Mouse (Mus musculus): ENCODE results near the gene Ip6k3. TPM values are rescaled to one million over a fixed set of nuclear protein-coding genes. Genes with fewer than 3 reads are reported as not detected.

Ip6k3 gene
- total and polyA plus RNA-seq, 2 experiments from 2014 or later: not detected

- no peaks in the 10 kb centered on the region for H3K27me3 ChIP-seq (ENCODE audit: insufficient read depth, low read length)
- WGBS: 88% methylated on average over 17 of the region's 17 CpGs
- H3K36me3 ChIP-seq (ENCODE audit: insufficient read depth, low read length): no peaks in the 10 kb centered on the region
- H3K4me2 ChIP-seq (ENCODE audit: low read depth, low read length, poor library complexity, severe bottlenecking): no peak overlapping the region
- no peak for TF ChIP-seq CTCF (IDR thresholded peaks at IDR 0.05)
- DNase-seq (ENCODE audit: low spot score) (no peak), ATAC-seq (ENCODE audit: low FRiP score) (no peak)
- no peak overlapping the region for H3K9ac ChIP-seq (replicated peaks; ENCODE audit: low read length, poor library complexity, severe bottlenecking)
- no peaks in the 10 kb centered on the region for H3K9me3 ChIP-seq (ENCODE audit: low read length)
- no peaks in the 10 kb centered on the region; the same call in 1 of the 2 replicates for H3K4me1 ChIP-seq (ENCODE audit: insufficient read depth, low read length)
- H3K27ac ChIP-seq (ENCODE audit: low read depth, low read length): no peak overlapping the region
- H3K4me3 ChIP-seq (ENCODE audit: low read depth, low read length): no peak overlapping the region
These were observed 11.0 kb upstream of the Ip6k3 start for GRCm38 (mm10) chr17:27178427-27179177.

- ATAC-seq (ENCODE audit: low FRiP score): no peak
- no peak for TF ChIP-seq CTCF (IDR thresholded peaks at IDR 0.05)
- no peak for DNase-seq (ENCODE audit: low spot score)
- Histone ChIP-seq H3K36me3 (ENCODE audit: insufficient read depth, low read length) (no peaks in the 10 kb centered on the region), H3K4me3 (ENCODE audit: low read depth, low read length) (no peak overlapping the region), H3K4me1 (ENCODE audit: insufficient read depth, low read length) (no peaks in the 10 kb centered on the region; the same call in 1 of the 2 replicates), H3K27me3 (ENCODE audit: insufficient read depth, low read length) (no peaks in the 10 kb centered on the region), H3K27ac (ENCODE audit: low read depth, low read length) (no peak overlapping the region), H3K4me2 (ENCODE audit: low read depth, low read length, poor library complexity, severe bottlenecking) (no peak overlapping the region), H3K9me3 (ENCODE audit: low read length) (no peaks in the 10 kb centered on the region), H3K9ac (replicated peaks; ENCODE audit: low read length, poor library complexity, severe bottlenecking) (no peak overlapping the region)
- WGBS: 94% methylated on average over 9 of the region's 9 CpGs
These were observed 10.4 kb upstream of the Ip6k3 start for GRCm38 (mm10) chr17:27178019-27178418.

- no peaks in the 10 kb centered on the region for H3K9me3 ChIP-seq (ENCODE audit: low read length)
- no peak for ATAC-seq (ENCODE audit: low FRiP score)
- WGBS: 87% methylated on average over 4 of the region's 4 CpGs
These were observed 9.2 kb upstream of the Ip6k3 start for GRCm38 (mm10) chr17:27176754-27177153.

GRCm38 (mm10) chr17:27176287-27176686 is 8.7 kb upstream of the Ip6k3 start:
- WGBS: 80% methylated on average over 3 of the region's 3 CpGs
- Histone ChIP-seq H3K9ac (replicated peaks; ENCODE audit: low read length, poor library complexity, severe bottlenecking) (no peak overlapping the region), H3K27me3 (ENCODE audit: insufficient read depth, low read length) (no peaks in the 10 kb centered on the region), H3K4me2 (ENCODE audit: low read depth, low read length, poor library complexity, severe bottlenecking) (no peak overlapping the region), H3K4me1 (ENCODE audit: insufficient read depth, low read length) (no peaks in the 10 kb centered on the region; the same call in 1 of the 2 replicates), H3K27ac (ENCODE audit: low read depth, low read length) (no peak overlapping the region), H3K4me3 (ENCODE audit: low read depth, low read length) (no peak overlapping the region), H3K36me3 (ENCODE audit: insufficient read depth, low read length) (no peaks in the 10 kb centered on the region), H3K9me3 (ENCODE audit: low read length) (no peaks in the 10 kb centered on the region)
- TF ChIP-seq CTCF (IDR thresholded peaks at IDR 0.05): no peak
- ATAC-seq (ENCODE audit: low FRiP score) (no peak), DNase-seq (ENCODE audit: low spot score) (no peak)

More at GRCm38 (mm10) chr17:27176754-27177153, 9.2 kb upstream of the Ip6k3 start:
- H3K9ac ChIP-seq (replicated peaks; ENCODE audit: low read length, poor library complexity, severe bottlenecking): no peak overlapping the region
- no peak overlapping the region for H3K4me3 ChIP-seq (ENCODE audit: low read depth, low read length)
- no peaks in the 10 kb centered on the region; the same call in 1 of the 2 replicates for H3K4me1 ChIP-seq (ENCODE audit: insufficient read depth, low read length)
- H3K27ac ChIP-seq (ENCODE audit: low read depth, low read length): no peak overlapping the region
- H3K27me3 ChIP-seq (ENCODE audit: insufficient read depth, low read length): no peaks in the 10 kb centered on the region
- no peak for DNase-seq (ENCODE audit: low spot score)
- H3K36me3 ChIP-seq (ENCODE audit: insufficient read depth, low read length): no peaks in the 10 kb centered on the region
- TF ChIP-seq CTCF (IDR thresholded peaks at IDR 0.05): no peak
- H3K4me2 ChIP-seq (ENCODE audit: low read depth, low read length, poor library complexity, severe bottlenecking): no peak overlapping the region

- no peaks in the 10 kb centered on the region; the same call in 1 of the 2 replicates for H3K4me1 ChIP-seq (ENCODE audit: insufficient read depth, low read length)
- H3K36me3 ChIP-seq (ENCODE audit: insufficient read depth, low read length): no peaks in the 10 kb centered on the region
- no peak overlapping the region for H3K9ac ChIP-seq (replicated peaks; ENCODE audit: low read length, poor library complexity, severe bottlenecking)
- no peak overlapping the region for H3K27ac ChIP-seq (ENCODE audit: low read depth, low read length)
- DNase-seq (ENCODE audit: low spot score) (no peak), ATAC-seq (ENCODE audit: low FRiP score) (no peak)
- H3K27me3 ChIP-seq (ENCODE audit: insufficient read depth, low read length): no peaks in the 10 kb centered on the region
- H3K9me3 ChIP-seq (ENCODE audit: low read length): no peaks in the 10 kb centered on the region
- H3K4me3 ChIP-seq (ENCODE audit: low read depth, low read length): no peak overlapping the region
- no peak overlapping the region for H3K4me2 ChIP-seq (ENCODE audit: low read depth, low read length, poor library complexity, severe bottlenecking)
- no peak for TF ChIP-seq CTCF (IDR thresholded peaks at IDR 0.05)
- WGBS: 30% methylated on average over 14 of the region's 14 CpGs
These were observed 7.7 kb upstream of the Ip6k3 start for GRCm38 (mm10) chr17:27175196-27175874.

- no peak overlapping the region for H3K4me2 ChIP-seq (ENCODE audit: low read depth, low read length, poor library complexity, severe bottlenecking)
- no peak for ATAC-seq (ENCODE audit: low FRiP score)
These were observed 6.1 kb upstream of the Ip6k3 start for GRCm38 (mm10) chr17:27173715-27174114.

More at GRCm38 (mm10) chr17:27173715-27174114, 6.1 kb upstream of the Ip6k3 start:
- WGBS: 60% methylated on average over 3 of the region's 3 CpGs
- no peaks in the 10 kb centered on the region for H3K27me3 ChIP-seq (ENCODE audit: insufficient read depth, low read length)
- H3K36me3 ChIP-seq (ENCODE audit: insufficient read depth, low read length): no peaks in the 10 kb centered on the region
- H3K9ac ChIP-seq (replicated peaks; ENCODE audit: low read length, poor library complexity, severe bottlenecking): no peak overlapping the region
- DNase-seq (ENCODE audit: low spot score): no peak
- H3K27ac ChIP-seq (ENCODE audit: low read depth, low read length): no peak overlapping the region
- TF ChIP-seq CTCF (IDR thresholded peaks at IDR 0.05): no peak
- no peak overlapping the region for H3K4me3 ChIP-seq (ENCODE audit: low read depth, low read length)
- no peaks in the 10 kb centered on the region; the same call in 1 of the 2 replicates for H3K4me1 ChIP-seq (ENCODE audit: insufficient read depth, low read length)
- H3K9me3 ChIP-seq (ENCODE audit: low read length): no peaks in the 10 kb centered on the region
